Mouse (Mus musculus) right cerebral cortex, postnatal 10 days (tissue): ENCODE results near the gene Cacna1c.
A peak's percentile ranks its signal among the peaks of the same experiment; 100 is the strongest.

Experiments used
- DNase-seq, 2 experiments: peaks; one replicate each; pipeline ENCODE4 v3.0.0; 2021; ENCODE audit warnings: low spot score in 2 of 2

Cacna1c gene

GRCm38 (mm10) chr6:118932002-118932700, 264.1 kb downstream of the Cacna1c start:
- DNase-seq, result no peak

GRCm38 (mm10) chr6:118926669-118927068, 269.5 kb downstream of the Cacna1c start:
- no peak for DNase-seq

DNA sequence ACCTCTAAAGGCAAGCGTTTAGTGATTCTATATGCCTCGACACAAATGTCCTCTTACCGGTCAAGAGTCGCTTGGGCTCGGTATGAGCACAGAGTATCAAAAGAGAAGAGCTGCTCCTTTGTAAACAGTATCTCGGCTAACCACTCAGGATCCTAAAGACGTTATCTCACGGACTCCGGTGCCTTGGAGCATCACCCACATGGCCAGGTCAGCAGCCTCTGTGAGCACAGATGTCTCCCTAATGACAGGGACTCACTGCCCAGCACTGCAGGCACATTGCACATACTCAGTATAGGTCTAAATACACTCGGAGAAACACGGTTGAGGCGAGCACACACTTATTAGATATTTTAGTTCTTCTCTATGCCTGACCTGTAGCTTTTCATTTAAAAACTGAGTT, 271.8 kb downstream of the Cacna1c start:
- no peak for DNase-seq

- DNase-seq, result no peak
These were observed 272.3 kb downstream of the Cacna1c start for GRCm38 (mm10) chr6:118923926-118924325.

DNA sequence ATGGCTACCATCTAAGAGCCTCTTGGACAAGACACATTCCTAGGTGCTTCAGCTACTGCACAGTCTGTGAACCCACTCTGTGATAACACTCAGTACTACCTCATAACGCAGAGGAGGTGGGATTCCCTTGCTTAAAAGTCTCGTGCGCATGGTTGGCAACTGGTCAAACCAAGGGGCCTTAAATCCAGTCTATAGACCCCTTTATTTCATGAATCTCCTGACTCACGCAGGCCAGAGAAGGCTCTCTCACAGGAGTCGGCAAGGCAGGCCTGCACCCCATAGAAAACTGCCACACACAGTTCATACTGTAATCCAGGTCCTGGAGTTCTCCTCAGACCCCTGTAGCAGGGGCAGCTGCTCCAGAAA, 273.0 kb downstream of the Cacna1c start:
- DNase-seq, result no peak

DNA sequence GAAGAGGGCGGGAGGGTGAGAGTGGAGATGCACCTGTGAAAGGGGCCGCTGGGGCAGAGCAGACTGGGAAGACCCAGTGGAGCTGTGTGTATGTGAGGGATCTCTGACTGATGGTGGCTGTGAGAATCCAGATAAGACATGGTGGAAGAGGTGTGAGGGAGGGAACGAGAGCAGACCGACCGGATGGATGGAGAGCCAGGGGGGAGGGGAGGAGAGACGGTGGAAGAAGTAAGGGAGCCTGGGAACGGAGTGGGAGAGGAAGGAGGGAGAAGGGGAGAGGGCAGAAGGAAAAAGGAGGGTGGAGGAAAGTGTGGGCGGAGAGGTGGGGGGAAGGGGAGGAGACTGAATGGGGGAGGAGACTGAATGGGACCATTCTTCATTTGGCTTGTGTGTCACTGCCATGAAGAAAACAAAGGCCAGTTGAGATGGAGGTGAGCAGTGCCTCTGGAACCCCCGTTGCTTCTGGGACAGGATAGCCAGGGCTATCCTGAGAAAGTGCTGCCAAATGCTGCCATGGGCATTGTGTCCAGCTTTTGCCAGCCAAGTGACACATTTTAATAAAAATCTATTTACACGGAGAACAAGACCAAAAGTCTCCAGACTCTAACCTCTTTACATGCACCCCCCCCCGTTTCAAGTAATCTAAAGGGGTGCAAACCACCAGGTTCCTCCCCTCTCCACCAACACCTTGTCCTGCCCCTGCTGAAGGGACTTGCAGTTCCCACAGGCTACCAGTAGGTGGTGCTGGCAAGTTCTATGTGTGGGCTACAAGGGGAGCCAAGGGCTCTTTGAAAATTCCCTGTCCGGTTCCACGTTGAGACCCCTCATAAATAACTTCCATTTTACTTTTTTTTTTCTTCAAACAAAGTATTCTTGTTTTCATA, 273.6 kb downstream of the Cacna1c start:
- peak; percentile 63 to 83 for DNase-seq

DNA sequence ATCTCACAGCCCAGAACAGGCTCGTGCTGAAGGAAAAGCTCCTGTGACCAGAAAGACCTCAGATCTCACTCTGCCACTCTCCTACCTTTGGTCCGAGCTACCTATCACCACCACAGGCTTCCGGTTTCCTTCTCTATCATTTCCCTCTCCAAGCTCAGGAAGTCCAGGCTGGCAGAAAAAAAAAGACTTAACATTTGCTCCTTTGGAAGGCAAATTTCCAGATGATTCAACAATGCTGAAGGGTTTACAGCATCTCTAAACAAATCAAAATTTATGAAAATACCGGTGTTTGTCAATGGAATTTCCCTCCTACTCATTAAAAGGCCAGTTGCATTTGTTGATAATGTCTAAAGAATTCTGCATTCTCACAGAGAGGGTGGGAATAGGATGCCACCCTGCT, 288.0 kb downstream of the Cacna1c start:
- DNase-seq, result no peak

DNA sequence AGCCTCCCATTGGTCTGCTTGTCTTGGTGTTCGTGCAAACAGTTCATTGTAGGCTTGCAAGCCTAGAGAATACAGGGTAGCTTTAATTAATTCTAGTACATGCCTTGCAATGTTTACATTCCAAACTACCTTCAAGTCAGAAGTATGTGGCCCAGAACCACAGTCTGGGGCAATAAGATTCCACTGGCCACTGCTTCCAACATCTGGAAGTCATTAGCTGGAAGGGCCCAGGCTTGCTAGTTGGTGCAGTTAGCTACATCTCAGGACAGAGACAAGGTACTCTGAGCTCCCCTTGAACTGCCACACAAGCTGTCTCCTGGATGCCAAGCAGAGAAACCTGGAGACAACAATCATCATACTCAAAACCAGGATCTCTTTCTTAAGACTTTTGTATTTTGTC, 288.5 kb downstream of the Cacna1c start:
- DNase-seq, result no peak

DNA sequence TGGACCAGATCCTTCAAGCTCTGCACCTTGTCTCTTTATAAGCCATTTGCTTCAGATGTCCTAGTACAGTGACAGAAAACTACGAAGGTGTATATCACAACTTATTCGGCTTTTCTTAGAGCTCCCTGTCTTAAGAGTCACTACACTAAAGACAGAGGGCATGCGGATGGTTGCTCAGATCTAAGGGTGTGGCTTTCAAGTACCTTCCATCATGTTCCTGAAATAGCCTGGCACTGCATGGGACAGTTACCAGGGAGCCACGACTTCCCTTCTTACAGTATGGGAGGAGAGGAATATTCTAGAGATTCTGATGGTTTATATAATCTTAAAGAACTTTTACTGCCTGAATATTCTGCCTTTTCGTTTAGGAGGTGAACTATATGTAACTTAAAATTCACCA, 289.3 kb downstream of the Cacna1c start:
- no peak for DNase-seq

DNA sequence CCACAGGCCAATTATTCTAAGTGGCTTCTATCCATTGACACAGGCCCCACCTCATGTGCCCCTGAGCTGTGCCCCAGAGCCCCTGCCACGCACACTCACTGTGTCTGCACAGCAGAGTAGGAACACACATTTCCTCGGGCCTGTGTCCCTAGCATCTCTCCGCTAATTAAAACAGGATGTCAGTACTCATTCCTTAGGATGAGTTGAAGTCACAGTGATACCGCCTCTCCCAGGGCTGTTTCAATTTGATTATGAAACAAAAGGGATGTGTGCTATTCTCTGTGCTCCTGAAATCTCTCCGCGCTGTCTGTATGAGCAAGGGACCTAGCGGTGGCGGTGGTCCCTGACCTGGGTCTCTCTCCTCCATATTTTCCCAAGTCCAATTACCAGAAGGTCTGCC, 296.5 kb downstream of the Cacna1c start:
- no peak for DNase-seq

GRCm38 (mm10) chr6:118897101-118897500, 299.1 kb downstream of the Cacna1c start:
- DNase-seq, result no peak

GRCm38 (mm10) chr6:118894043-118894442, 302.2 kb downstream of the Cacna1c start:
- no peak for DNase-seq

GRCm38 (mm10) chr6:118889441-118889840, 306.8 kb downstream of the Cacna1c start:
- no peak for DNase-seq

DNA sequence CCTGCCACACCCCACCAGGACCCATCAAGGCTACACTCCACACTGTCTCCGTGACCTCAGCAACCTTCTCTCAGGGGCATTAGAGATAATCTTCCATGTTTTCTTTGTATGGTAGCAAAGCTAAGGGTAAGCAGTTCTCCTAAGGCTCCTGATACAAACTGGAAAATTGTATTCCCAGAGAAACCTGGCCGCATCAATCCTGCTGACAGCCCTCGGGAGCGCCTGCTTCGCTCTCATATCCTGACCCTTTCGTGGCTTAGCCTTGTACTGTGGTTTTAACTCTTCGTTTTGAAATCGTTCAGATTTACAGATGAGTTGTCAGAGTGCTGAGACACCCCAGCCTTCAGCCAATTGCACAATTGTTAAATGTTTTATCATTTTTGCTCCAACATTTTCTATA, 309.2 kb downstream of the Cacna1c start:
- no peak for DNase-seq

- no peak for DNase-seq
These were observed 311.3 kb downstream of the Cacna1c start for GRCm38 (mm10) chr6:118884961-118885360.

DNA sequence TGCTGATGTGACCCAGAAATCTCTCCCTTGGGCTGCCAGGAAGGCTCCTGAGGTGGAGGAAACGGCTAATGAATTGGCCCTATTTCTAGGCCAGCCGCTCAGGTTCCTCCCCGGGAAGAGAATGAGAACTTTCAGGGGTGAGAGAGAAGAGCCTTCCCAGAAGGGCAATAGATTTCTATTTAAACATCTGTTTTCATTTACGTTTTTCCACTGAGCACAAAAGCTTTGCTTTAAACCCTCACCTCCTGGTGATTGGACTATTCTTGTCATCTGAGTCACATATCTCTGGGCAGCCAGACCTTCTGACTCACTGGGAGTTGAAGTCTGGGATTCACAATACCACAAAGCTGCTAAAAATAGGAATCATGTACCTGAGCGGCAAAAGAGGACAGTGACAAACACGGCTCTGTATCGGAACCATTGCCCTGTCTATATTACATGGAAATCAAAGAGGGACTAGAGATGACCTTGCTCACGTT, 312.1 kb downstream of the Cacna1c start:
- DNase-seq, result no peak

GRCm38 (mm10) chr6:118876204-118876603, 320.0 kb downstream of the Cacna1c start:
- no peak for DNase-seq

DNA sequence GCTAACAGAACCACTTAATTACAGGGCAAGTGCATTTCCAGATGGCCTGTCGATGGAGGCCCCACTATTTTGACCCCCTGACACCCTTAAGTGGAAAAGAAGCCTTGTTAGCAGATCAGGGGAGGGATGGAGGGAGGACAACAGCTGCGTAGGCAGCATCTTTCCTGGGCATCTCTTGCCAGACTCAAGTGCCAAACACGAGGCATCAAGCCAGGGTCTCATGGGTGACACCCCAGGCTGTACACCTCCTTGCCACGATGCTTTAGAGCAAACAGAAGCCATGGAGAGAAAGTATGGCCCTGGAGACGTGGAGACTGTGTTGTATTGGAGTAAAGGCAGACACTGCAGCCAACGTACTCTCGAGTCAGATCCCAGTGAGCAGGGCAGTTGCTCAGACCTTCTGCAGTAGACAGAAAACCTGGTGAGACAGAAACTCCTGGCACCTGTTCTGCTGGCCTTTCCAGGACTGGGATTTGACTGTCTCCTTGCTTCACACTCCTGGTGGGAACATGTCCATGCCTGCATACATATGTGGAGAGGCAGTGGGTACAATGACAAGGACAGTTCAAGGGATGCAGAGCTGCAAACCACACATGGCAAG, 325.9 kb downstream of the Cacna1c start:
- DNase-seq, result no peak

DNA sequence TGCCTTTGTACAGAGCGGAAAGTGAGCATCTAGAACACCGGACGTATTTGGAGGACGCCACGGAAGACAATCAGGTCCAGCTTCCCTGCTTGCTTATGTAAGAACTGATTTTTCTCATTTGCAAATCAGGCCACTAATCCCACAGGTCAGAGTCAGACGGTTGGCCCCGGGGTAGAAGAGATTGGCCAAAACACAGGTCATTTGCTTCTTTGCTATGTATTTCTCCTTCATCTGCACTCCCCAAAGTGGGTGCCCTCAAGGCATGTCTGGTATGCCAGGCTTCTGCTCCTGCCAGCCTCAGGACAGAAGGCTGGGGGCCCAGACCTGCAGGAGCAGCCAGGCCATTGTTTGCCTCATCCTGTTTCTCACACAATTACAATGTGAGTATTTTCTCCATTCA, 328.8 kb downstream of the Cacna1c start:
- no peak for DNase-seq

GRCm38 (mm10) chr6:118866889-118867288, 329.3 kb downstream of the Cacna1c start:
- peak in 1 of 2 experiments; percentile 57 for DNase-seq

DNA sequence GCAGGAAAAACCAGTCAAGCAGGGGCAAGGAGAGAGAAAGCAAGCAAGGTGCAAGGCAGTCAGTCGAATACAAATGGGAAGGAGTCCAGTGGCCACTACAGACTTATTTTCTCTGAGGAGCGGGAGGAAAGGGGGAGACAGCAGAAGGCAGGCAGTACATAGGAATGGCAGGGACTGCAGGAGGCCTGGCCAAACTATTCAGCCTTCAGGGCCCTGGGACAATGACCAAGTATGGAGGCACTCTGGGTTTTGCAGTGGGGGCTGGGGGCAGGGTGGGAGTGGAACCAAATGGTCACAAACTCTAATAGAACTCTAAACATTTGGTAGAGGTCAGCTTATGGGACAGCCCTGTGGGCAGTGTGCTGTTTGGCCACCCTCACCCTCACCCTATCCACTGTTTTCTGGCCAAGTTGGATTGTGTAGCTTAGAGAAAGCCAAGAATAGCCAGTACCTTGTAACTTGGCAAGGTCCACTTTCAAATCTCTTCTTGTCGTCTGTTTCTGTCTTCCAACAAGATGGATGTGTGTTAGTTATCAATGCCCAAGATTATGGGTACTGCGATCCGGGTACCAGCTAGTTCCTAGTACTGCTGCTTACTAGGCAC, 330.3 kb downstream of the Cacna1c start:
- DNase-seq, result no peak
